Mouse (Mus musculus) myocyte (in vitro differentiated cells): ENCODE results near the gene Lpin1. TPM values are rescaled to one million over a fixed set of nuclear protein-coding genes. Genes with fewer than 3 reads are reported as not detected.

Experiments
- H3K27me3 ChIP-seq: one replicate; pipeline ENCODE4 v1.6.1; 2011; ENCODE audit not compliant: control insufficient read depth, insufficient read depth, insufficient read length
- H3K36me3 ChIP-seq: one replicate; pipeline ENCODE4 v1.6.1; 2011; ENCODE audit not compliant: control insufficient read depth, insufficient read depth
- H3K4me2 ChIP-seq: one replicate; pipeline ENCODE4 v1.6.1; 2011; ENCODE audit warnings: low read depth, control low read depth
- H3K4me3 ChIP-seq: one replicate; pipeline ENCODE4 v1.5.1; 2011; ENCODE audit warnings: mild to moderate bottlenecking, control low read depth, moderate library complexity
- H3K79me2 ChIP-seq: one replicate; pipeline ENCODE4 v1.6.1; 2011; ENCODE audit not compliant: control insufficient read depth, insufficient read depth
- H3ac ChIP-seq: one replicate; pipeline ENCODE4 v1.6.1; 2011; ENCODE audit not compliant: control insufficient read depth, insufficient read length
- CEBPB ChIP-seq: IDR thresholded peaks from 2 replicates; pipeline ENCODE4 v1.6.1; 2011; ENCODE audit warnings: mild to moderate bottlenecking, moderate library complexity; ENCODE audit not compliant: poor library complexity, insufficient read depth, severe bottlenecking
- E2F4 ChIP-seq: IDR thresholded peaks from one replicate; pipeline ENCODE4 v1.6.1; 2011; ENCODE audit warnings: mild to moderate bottlenecking, control low read depth, moderate library complexity; ENCODE audit not compliant: insufficient read depth
- MAX ChIP-seq: IDR thresholded peaks from one replicate; pipeline ENCODE4 v1.6.1; 2011; ENCODE audit warnings: low read depth, mild to moderate bottlenecking, control low read depth
- MYOD1 ChIP-seq, 3 experiments: IDR thresholded peaks; one replicate each; pipeline ENCODE4 v1.6.1; 2011; ENCODE audit warnings: control low read depth in 2 of 3, low read depth in 2 of 3, mild to moderate bottlenecking in 2 of 3, moderate library complexity in 1 of 3; ENCODE audit not compliant: insufficient read length in 2 of 3, control insufficient read depth in 1 of 3
- MYOG ChIP-seq, 3 experiments: IDR thresholded peaks; one replicate each; pipeline ENCODE4 v1.6.1; 2011; ENCODE audit warnings: control low read depth in 2 of 3, low read depth in 2 of 3, mild to moderate bottlenecking in 2 of 3; ENCODE audit not compliant: insufficient read length in 2 of 3, control insufficient read depth in 1 of 3, insufficient read depth in 1 of 3
- POLR2A ChIP-seq: IDR thresholded peaks from one replicate; pipeline ENCODE4 v1.6.1; 2011; ENCODE audit warnings: low read depth, mild to moderate bottlenecking, control low read depth, moderate library complexity; ENCODE audit not compliant: insufficient read length
- POLR2AphosphoS2 ChIP-seq: IDR thresholded peaks from one replicate; pipeline ENCODE4 v1.6.1; 2011; ENCODE audit warnings: low read depth, control low read depth; ENCODE audit not compliant: insufficient read length
- REST ChIP-seq: IDR thresholded peaks from one replicate; pipeline ENCODE4 v1.6.1; 2011; ENCODE audit warnings: mild to moderate bottlenecking, control low read depth, moderate library complexity; ENCODE audit not compliant: insufficient read depth, insufficient read length
- SRF ChIP-seq: IDR thresholded peaks from one replicate; pipeline ENCODE4 v1.6.1; 2011; ENCODE audit warnings: low read depth; ENCODE audit not compliant: control insufficient read depth, insufficient read length
- TCF12 ChIP-seq: IDR thresholded peaks from one replicate; pipeline ENCODE4 v1.6.1; 2011; ENCODE audit warnings: mild to moderate bottlenecking, control low read depth; ENCODE audit not compliant: poor library complexity, insufficient read depth, severe bottlenecking
- TCF3 ChIP-seq: IDR thresholded peaks from one replicate; pipeline ENCODE4 v1.6.1; 2011; ENCODE audit warnings: low read depth, control low read depth; ENCODE audit not compliant: insufficient read length
- USF1 ChIP-seq: IDR thresholded peaks from one replicate; pipeline ENCODE4 v1.6.1; 2011; ENCODE audit warnings: low read depth, mild to moderate bottlenecking, control low read depth, moderate library complexity
- polyA plus RNA-seq: library from polyadenylated mRNA; unstranded; fragments of >200 nt; fragmentation: generic; extraction: Trizol; gene quantifications from one replicate; pipeline ENCODE4 v1.2.1, GENCODE M21; 2012; ENCODE audit warnings: missing spikeins

Lpin1 gene
- polyA plus RNA-seq, 1 experiment, result 4.6 TPM

GRCm38 (mm10) chr12:16618512-16619274 lies 7.9 kb upstream of the Lpin1 start:
- H3K4me3 ChIP-seq, result no peak overlapping the region
- H3K4me2 ChIP-seq, result no peak overlapping the region
- H3ac ChIP-seq, result no peak overlapping the region

GRCm38 (mm10) chr12:16615738-16616137 lies 5.0 kb upstream of the Lpin1 start:
- TF ChIP-seq USF1 (no peak), SRF (no peak), E2F4 (no peak), REST (no peak), MYOD1 (IDR thresholded peaks at IDR 0.05; ENCODE audit: control insufficient read depth in 1 of 3, insufficient read length in 2 of 3, low read depth in 2 of 3) (no peak), MYOG (IDR thresholded peaks at IDR 0.05; ENCODE audit: control insufficient read depth in 1 of 3, insufficient read depth in 1 of 3, insufficient read length in 2 of 3, low read depth in 2 of 3) (no peak), CEBPB (no peak), POLR2A (no peak), TCF12 (no peak), MAX (no peak), POLR2AphosphoS2 (no peak), TCF3 (no peak)
- Histone ChIP-seq H3K36me3 (no peaks in the 10 kb centered on the region), H3K4me2 (no peak overlapping the region), H3K79me2 (no peaks in the 10 kb centered on the region), H3ac (no peak overlapping the region), H3K27me3 (peaks cover 22% of the 10 kb centered on the region), H3K4me3 (no peak overlapping the region)

More at GRCm38 (mm10) chr12:16618512-16619274, 7.9 kb upstream of the Lpin1 start:
- Histone ChIP-seq H3K79me2 (no peaks in the 10 kb centered on the region), H3K27me3 (peaks cover 19% of the 10 kb centered on the region), H3K36me3 (no peaks in the 10 kb centered on the region)
- TF ChIP-seq SRF (no peak), TCF12 (no peak), MYOG (IDR thresholded peaks at IDR 0.05; ENCODE audit: control insufficient read depth in 1 of 3, insufficient read depth in 1 of 3, insufficient read length in 2 of 3, low read depth in 2 of 3) (no peak), POLR2A (no peak), USF1 (no peak), E2F4 (no peak), REST (no peak), CEBPB (no peak), MAX (no peak), TCF3 (no peak), MYOD1 (IDR thresholded peaks at IDR 0.05; ENCODE audit: control insufficient read depth in 1 of 3, insufficient read length in 2 of 3, low read depth in 2 of 3) (no peak), POLR2AphosphoS2 (no peak)

GRCm38 (mm10) chr12:16614556-16614955 lies 3.8 kb upstream of the Lpin1 start:
- no peak for TF ChIP-seq REST
- TF ChIP-seq POLR2AphosphoS2, result no peak
- no peak for TF ChIP-seq MYOD1 (IDR thresholded peaks at IDR 0.05; ENCODE audit: control insufficient read depth in 1 of 3, insufficient read length in 2 of 3, low read depth in 2 of 3)
- TF ChIP-seq SRF, result no peak
- TF ChIP-seq CEBPB, result no peak
- TF ChIP-seq USF1, result no peak
- TF ChIP-seq TCF3, result no peak
- TF ChIP-seq TCF12, result no peak
- no peak for TF ChIP-seq POLR2A
- TF ChIP-seq MYOG (IDR thresholded peaks at IDR 0.05; ENCODE audit: control insufficient read depth in 1 of 3, insufficient read depth in 1 of 3, insufficient read length in 2 of 3, low read depth in 2 of 3), result no peak
- TF ChIP-seq E2F4, result no peak
- TF ChIP-seq MAX, result no peak
- no peak overlapping the region for H3ac ChIP-seq
- H3K36me3 ChIP-seq, result no peaks in the 10 kb centered on the region
- peaks cover 22% of the 10 kb centered on the region for H3K27me3 ChIP-seq
- H3K4me2 ChIP-seq, result no peak overlapping the region
- no peak overlapping the region for H3K4me3 ChIP-seq
- no peaks in the 10 kb centered on the region for H3K79me2 ChIP-seq

- Histone ChIP-seq H3ac (no peak overlapping the region), H3K79me2 (no peaks in the 10 kb centered on the region), H3K4me2 (no peak overlapping the region), H3K4me3 (no peak overlapping the region), H3K36me3 (no peaks in the 10 kb centered on the region), H3K27me3 (peaks cover 23% of the 10 kb centered on the region)
- no peak for TF ChIP-seq REST
- TF ChIP-seq TCF3, result no peak
- no peak for TF ChIP-seq MYOD1 (IDR thresholded peaks at IDR 0.05; ENCODE audit: control insufficient read depth in 1 of 3, insufficient read length in 2 of 3, low read depth in 2 of 3)
- no peak for TF ChIP-seq USF1
- TF ChIP-seq MAX, result no peak
- no peak for TF ChIP-seq POLR2A
- no peak for TF ChIP-seq E2F4
- no peak for TF ChIP-seq TCF12
- TF ChIP-seq MYOG (IDR thresholded peaks at IDR 0.05; ENCODE audit: control insufficient read depth in 1 of 3, insufficient read depth in 1 of 3, insufficient read length in 2 of 3, low read depth in 2 of 3), result no peak
- no peak for TF ChIP-seq POLR2AphosphoS2
- TF ChIP-seq CEBPB, result no peak
- TF ChIP-seq SRF, result no peak
Observed at GRCm38 (mm10) chr12:16605624-16606023, 5.1 kb downstream of the Lpin1 start.
